Mouse (Mus musculus): ENCODE data around the gene Chrm3.

GRCm38 (mm10) chr13:10112211-10112610 is 248.4 kb downstream of the Chrm3 start:
- TF ChIP-seq CTCF (IDR thresholded peaks at IDR 0.05): no peak
- TF ChIP-seq POLR2A (IDR thresholded peaks at IDR 0.05; ENCODE audit: insufficient read depth, low read depth, low read length): no peak
